ENCODE assay signal across 9 mouse cellular contexts in the genomic region with DNA sequence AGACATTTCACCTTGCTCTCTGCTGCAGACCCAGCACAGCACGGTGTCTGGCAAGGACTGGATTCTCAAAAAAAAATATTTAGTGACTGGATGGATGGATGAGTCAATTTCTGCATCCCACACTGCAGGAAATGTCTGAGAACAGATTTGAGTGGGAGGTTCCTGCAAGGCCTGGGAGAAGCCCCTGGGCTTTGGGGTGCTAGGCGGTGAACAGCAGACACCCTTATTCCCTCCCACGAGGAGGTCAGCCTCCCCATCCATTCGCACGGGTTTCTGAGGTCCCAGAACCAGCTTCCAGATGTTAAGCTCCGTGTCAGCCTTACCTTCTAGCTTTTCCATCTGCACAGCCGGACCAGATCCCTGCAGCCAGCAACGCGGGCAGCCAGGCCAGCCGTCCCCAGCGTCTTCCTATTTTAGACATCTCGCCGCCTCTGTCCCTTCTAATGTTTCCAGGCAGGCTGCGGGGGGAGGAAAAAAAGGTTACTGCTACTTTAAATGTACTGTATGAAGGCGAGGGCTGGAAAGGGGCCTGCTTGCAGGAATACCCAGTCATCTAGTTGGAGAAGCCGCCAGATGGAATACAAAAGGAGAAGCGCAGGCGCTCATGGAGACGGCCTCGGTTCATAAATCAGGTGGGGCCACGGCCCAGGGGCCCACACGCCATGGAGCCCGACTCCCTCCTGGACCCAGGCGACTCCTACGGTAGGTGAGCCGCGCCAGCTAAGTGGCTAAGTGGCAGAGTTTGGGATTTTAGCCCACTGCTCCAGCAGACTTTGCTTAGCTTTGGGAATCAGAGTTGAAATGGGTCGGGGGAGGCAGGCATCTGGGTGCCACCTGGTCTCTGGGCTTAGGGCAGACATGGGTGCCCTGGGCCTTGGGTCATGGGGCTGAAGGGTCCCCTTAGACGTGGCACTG. TPM values are rescaled to one million over a fixed set of nuclear protein-coding genes. Genes with fewer than 3 reads are reported as not detected.
DNase-seq lines count a peak whose midpoint lies in the region; ATAC-seq and TF ChIP-seq lines count a peak whose summit lies in the region.
"Had no signal": no experiment of that assay in that cellular context is flagged by ENCODE, and none has a peak within 500 bp of the region (broad histone marks: within the 10 kb centered on the region; RNA-seq: fewer than 3 reads in every experiment).

A gene (plus strand): TSS at position 356 of the 915 bp plus-strand sequence.

- WGBS in kidney, embryonic 16.5 days: 17% methylated on average over 29 of the region's 29 CpGs

- peak; percentile 55; the same call in 1 of the 2 replicates for ATAC-seq in kidney, embryonic 16.5 days (ENCODE audit: low FRiP score, low TSS enrichment)
- ATAC-seq in hematopoietic stem cell, adult 5-6 weeks (replicated peaks in 1 of 2; ENCODE audit: insufficient read depth in 1 of 2, low FRiP score in 2 of 2, low TSS enrichment in 1 of 2, low read depth in 1 of 2, poor library complexity in 2 of 2, severe bottlenecking in 2 of 2): no peak
- no peak for ATAC-seq in granulocyte monocyte progenitor cell, adult 5-6 weeks (replicated peaks; ENCODE audit: poor library complexity, severe bottlenecking)

- no peak for TF ChIP-seq CTCF in brain, embryonic 14.5 days (IDR thresholded peaks at IDR 0.05; ENCODE audit: borderline replicate concordance, extremely low read depth, insufficient read depth, insufficient read length)

- no peak for DNase-seq in kidney, postnatal 14 days
- peak; percentile 33 for DNase-seq in brain, embryonic 14.5 days (ENCODE audit: low read depth)
- peak; percentile 44 to 63 for DNase-seq in frontal cortex, postnatal 14 days (ENCODE audit: low spot score in 2 of 2)
- DNase-seq in left cerebral cortex, adult 9 months (ENCODE audit: low spot score in 2 of 2): peak; percentile 44 to 86
- DNase-seq in right cerebral cortex, adult 18-20 months: peak; percentile 85
- DNase-seq: liver, embryonic 13.5 days had no signal

- H3K36me3 ChIP-seq in kidney, embryonic 16.5 days (ENCODE audit: insufficient read depth, low read length): no peaks in the 10 kb centered on the region
- H3K36me3 ChIP-seq: liver, embryonic 13.5 days had no signal

- no peaks in the 10 kb centered on the region for H3K9me3 ChIP-seq in kidney, embryonic 16.5 days (ENCODE audit: low read length)
- H3K9me3 ChIP-seq: liver, embryonic 13.5 days had no signal

- H3K4me3 ChIP-seq in kidney, embryonic 16.5 days (ENCODE audit: low read length): peak within 1 kb of the TSS; percentile 18
- H3K4me3 ChIP-seq: liver, embryonic 13.5 days had no signal

- H3K4me2 ChIP-seq in kidney, embryonic 16.5 days (replicated peaks; ENCODE audit: low read depth, low read length): peak within 1 kb of the TSS; percentile 42
- H3K4me2 ChIP-seq: liver, embryonic 13.5 days had no signal

- peaks cover 28% of the 10 kb centered on the region for H3K4me1 ChIP-seq in kidney, embryonic 16.5 days (ENCODE audit: insufficient read depth, low read length)
- H3K4me1 ChIP-seq: liver, embryonic 13.5 days had no signal

- TF ChIP-seq POLR2A in brain, embryonic 14.5 days (IDR thresholded peaks at IDR 0.05; ENCODE audit: borderline replicate concordance, extremely low read depth, insufficient read depth, insufficient read length, poor library complexity, severe bottlenecking): no peak

- peak within 1 kb of the TSS; percentile 58 for H3K9ac ChIP-seq in kidney, embryonic 16.5 days (replicated peaks; ENCODE audit: low read length)
- H3K9ac ChIP-seq: liver, embryonic 13.5 days had no signal

- no peaks in the 10 kb centered on the region for H3K27me3 ChIP-seq in kidney, embryonic 16.5 days (ENCODE audit: insufficient read depth, low read length)

- H3K27ac ChIP-seq in kidney, embryonic 16.5 days (ENCODE audit: low read length): peak within 1 kb of the TSS; percentile 77
- H3K27ac ChIP-seq: liver, embryonic 13.5 days had no signal

RNA-seq across cellular contexts. Expression of the gene that starts here (rescaled TPM):
- 26.3 and 28.5 TPM in 2 replicates for polyA plus RNA-seq in kidney, embryonic 16.5 days (2015; fragmentation: Nextera tagmentation; extraction: Ambion mirVana)
- polyA plus RNA-seq in brain, embryonic 14.5 days (2012; rRNA removed): 118 and 126 TPM in 2 replicates
- total RNA-seq in hematopoietic stem cell, adult 5-6 weeks (2017): 15.0 and 16.9 TPM in 2 replicates
- 3.6 and 8.0 TPM in 2 replicates for total RNA-seq in granulocyte monocyte progenitor cell, adult 5-6 weeks (2014; fragmentation: Nextera tagmentation)
- total RNA-seq in granulocyte monocyte progenitor cell, adult 5-6 weeks (2017): 3.0 and 3.9 TPM in 2 replicates
